Mouse (Mus musculus) cortical plate, adult 2 months (tissue): ENCODE measurements at regions not wholly inside any gene's neighbourhood (a gene's known extent, or its start where the extent isn't known, plus 50 kb on each side); places are given as distances from the start of the nearest gene placed in this dataset.

Experiments
- CTCF ChIP-seq: fragments of 200-500 bp; IDR thresholded peaks from 2 replicates; pipeline ENCODE4 v1.5.1; 2011; ENCODE audit warnings: mild to moderate bottlenecking, control low read depth, low read length; ENCODE audit not compliant: insufficient read depth; ENCODE audit errors: extremely low read depth
- POLR2A ChIP-seq: fragments of 200-500 bp; IDR thresholded peaks from 2 replicates; pipeline ENCODE4 v1.6.1; 2011; ENCODE audit warnings: mild to moderate bottlenecking, low read length, control low read depth; ENCODE audit not compliant: insufficient read depth; ENCODE audit errors: extremely low read depth

DNA sequence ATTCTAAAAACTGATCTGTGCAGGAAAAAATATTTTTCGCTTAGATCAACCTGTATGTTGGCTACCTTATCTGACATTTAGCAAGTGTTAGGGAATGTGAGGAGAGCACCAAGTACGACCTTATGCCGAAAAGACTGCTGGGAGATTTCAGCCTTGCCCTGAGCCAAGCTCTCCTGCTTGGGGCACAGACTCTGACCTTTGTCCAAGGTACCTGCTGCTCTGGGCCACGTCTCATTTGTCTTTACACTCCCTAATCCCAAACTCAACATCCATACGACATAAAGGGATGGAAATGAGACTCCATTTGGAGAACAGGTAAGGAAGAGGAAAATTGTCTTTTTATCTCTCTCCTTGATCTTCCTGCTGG, 108.2 kb downstream of the Gm45692 start:
- TF ChIP-seq POLR2A (no peak), CTCF (no peak)
